Mouse (Mus musculus) liver, postnatal 0 days (tissue): Measurements from ENCODE around the gene Zdhhc14.

ENCODE experiments used
- CTCF ChIP-seq: sonication (generic); IDR thresholded peaks from 2 replicates; pipeline ENCODE4 v1.5.1; 2016; ENCODE audit warnings: antibody characterized with exemption, low read depth
- EP300 ChIP-seq: IDR thresholded peaks from 2 replicates; pipeline ENCODE4 v1.6.1; 2016; ENCODE audit warnings: antibody characterized with exemption, low read depth, mild to moderate bottlenecking

DNA sequence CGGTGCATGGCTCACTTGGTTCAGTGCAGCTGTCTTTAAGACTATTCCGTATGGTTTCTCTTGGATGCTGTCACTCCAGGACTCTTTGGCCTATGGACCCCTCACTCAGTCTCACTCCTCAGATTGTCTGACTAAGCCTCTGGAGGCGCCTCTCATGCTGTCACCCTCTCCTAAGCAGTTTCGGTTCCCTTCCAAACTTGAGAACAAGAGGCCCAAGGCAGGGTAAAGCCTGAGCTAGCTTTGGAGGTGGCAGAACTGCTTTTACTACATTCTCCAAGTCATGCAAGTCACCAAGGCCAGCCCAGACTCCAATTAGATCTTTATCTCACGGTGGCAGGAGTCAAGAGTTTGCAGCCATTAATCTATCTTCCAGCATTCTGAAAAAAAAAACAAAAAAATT is 82.3 kb downstream of the Zdhhc14 start:
- TF ChIP-seq CTCF (no peak), EP300 (no peak)
